12 mouse cellular contexts compared by ENCODE assay signal in genomic region chr3:82061402-82062180, GRCm38 (mm10). TPM values are rescaled to one million over a fixed set of nuclear protein-coding genes. Genes with fewer than 3 reads are reported as not detected.
DNase-seq lines count a peak whose midpoint lies in the region; ATAC-seq lines count a peak whose summit lies in the region.
"Had no signal": no experiment of that assay in that cellular context is flagged by ENCODE, and none has a peak within 500 bp of the region (broad histone marks: within the 10 kb centered on the region; RNA-seq: fewer than 3 reads in every experiment).

No protein-coding gene starts in this region.

- no peak overlapping the region for H3K9ac ChIP-seq in kidney, embryonic 14.5 days (ENCODE audit: low read depth, low read length)
- no peak overlapping the region for H3K9ac ChIP-seq in liver, embryonic 12.5 days
- no peak overlapping the region for H3K9ac ChIP-seq in forebrain, embryonic 12.5 days
- H3K9ac ChIP-seq: embryonic facial prominence, embryonic 13.5 days had no signal

- 28% methylated on average over 9 of the region's 9 CpGs for WGBS in kidney, embryonic 14.5 days
- WGBS in liver, embryonic 12.5 days (ENCODE audit: insufficient replicate concordance): 25% methylated on average over 9 of the region's 9 CpGs
- 56% methylated on average over 9 of the region's 9 CpGs for WGBS in forebrain, embryonic 12.5 days

- H3K9me3 ChIP-seq in kidney, embryonic 14.5 days (ENCODE audit: control insufficient read depth, low read length): no peaks in the 10 kb centered on the region
- no peaks in the 10 kb centered on the region for H3K9me3 ChIP-seq in liver, embryonic 12.5 days (replicated peaks)
- H3K9me3 ChIP-seq in forebrain, embryonic 12.5 days: no peaks in the 10 kb centered on the region
- H3K9me3 ChIP-seq: embryonic facial prominence, embryonic 13.5 days had no signal

- ATAC-seq in kidney, embryonic 14.5 days (ENCODE audit: low FRiP score, low TSS enrichment): peak; percentile 69
- peak; percentile 77 for ATAC-seq in liver, embryonic 12.5 days
- no peak for ATAC-seq in forebrain, embryonic 12.5 days (ENCODE audit: low FRiP score)

- no peaks in the 10 kb centered on the region for H3K4me1 ChIP-seq in kidney, embryonic 14.5 days (ENCODE audit: control insufficient read depth, insufficient read depth, low read length)
- H3K4me1 ChIP-seq in liver, embryonic 12.5 days: peaks cover 16% of the 10 kb centered on the region; the same call in 1 of the 2 replicates
- H3K4me1 ChIP-seq in forebrain, embryonic 12.5 days: no peaks in the 10 kb centered on the region

- no peaks in the 10 kb centered on the region for H3K27me3 ChIP-seq in kidney, embryonic 14.5 days (ENCODE audit: control insufficient read depth, insufficient read depth, low read length)
- H3K27me3 ChIP-seq in liver, embryonic 12.5 days (replicated peaks): no peaks in the 10 kb centered on the region
- H3K27me3 ChIP-seq in forebrain, embryonic 12.5 days: no peaks in the 10 kb centered on the region
- H3K27me3 ChIP-seq: embryonic facial prominence, embryonic 13.5 days had no signal

- no peak for DNase-seq in kidney, postnatal 25 days
- peak; percentile 9 for DNase-seq in ES-CJ7 (ENCODE audit: low read depth, low spot score)
- peak; percentile 3 for DNase-seq in MEL-GATA-1-ER (ENCODE audit: extremely low read depth, low read depth)
- DNase-seq in thymus, postnatal 4 days: no peak
- no peak for DNase-seq in adrenal gland, postnatal 10 days
- DNase-seq: cerebellum, adult 18-20 months; gastrocnemius, adult 2 months; kidney, postnatal 14 days had no signal

- H3K27ac ChIP-seq in kidney, embryonic 14.5 days (ENCODE audit: low read depth, low read length): peak overlapping the region; percentile 25; the same call in 1 of the 2 replicates
- 0 out of 2 replicates have a peak overlapping the region, but pooled peaks have one; percentile 22 for H3K27ac ChIP-seq in liver, embryonic 12.5 days
- no peak overlapping the region for H3K27ac ChIP-seq in forebrain, embryonic 12.5 days
- H3K27ac ChIP-seq: embryonic facial prominence, embryonic 13.5 days; gastrocnemius, adult 2 months had no signal

- no peak overlapping the region for H3K4me3 ChIP-seq in kidney, embryonic 14.5 days (ENCODE audit: low read length)
- no peak overlapping the region for H3K4me3 ChIP-seq in liver, embryonic 12.5 days
- no peak overlapping the region for H3K4me3 ChIP-seq in forebrain, embryonic 12.5 days (replicated peaks)
- H3K4me3 ChIP-seq: embryonic facial prominence, embryonic 13.5 days; gastrocnemius, adult 2 months had no signal

- H3K4me2 ChIP-seq in kidney, embryonic 14.5 days (replicated peaks; ENCODE audit: low read depth, low read length): no peak overlapping the region
- H3K4me2 ChIP-seq in liver, embryonic 12.5 days: no peak overlapping the region
- no peak overlapping the region for H3K4me2 ChIP-seq in forebrain, embryonic 12.5 days
- H3K4me2 ChIP-seq: embryonic facial prominence, embryonic 13.5 days had no signal

- H3K36me3 ChIP-seq in kidney, embryonic 14.5 days (ENCODE audit: control insufficient read depth, insufficient read depth, low read length): no peaks in the 10 kb centered on the region
- no peaks in the 10 kb centered on the region for H3K36me3 ChIP-seq in liver, embryonic 12.5 days
- H3K36me3 ChIP-seq in forebrain, embryonic 12.5 days (replicated peaks): no peaks in the 10 kb centered on the region
- H3K36me3 ChIP-seq: embryonic facial prominence, embryonic 13.5 days had no signal

RNA-seq across cellular contexts. Expression of gene Gucy1b1, which starts 12.9 kb away (rescaled TPM):
- polyA plus RNA-seq in kidney, embryonic 14.5 days (2014; fragmentation: Nextera tagmentation; extraction: Ambion mirVana): 19.4 and 35.4 TPM in 2 replicates
- 14.1 and 14.7 TPM in 2 replicates for polyA plus RNA-seq in liver, embryonic 12.5 days (2016; fragmentation: Nextera tagmentation; extraction: Ambion mirVana)
- 12.1 and 12.6 TPM in 2 replicates for polyA plus RNA-seq in forebrain, embryonic 12.5 days (2016; fragmentation: Nextera tagmentation; extraction: Ambion mirVana)
- total RNA-seq in adrenal gland, postnatal 10 days (2021): 10 to 100 TPM; 15.5 to 17.1 TPM

Comparison
In these comparisons a context has a peak if more than half of its experiments do, and no peak if none do; other contexts are left out.
1. DNase-seq: peak in ES-CJ7 (single experiment) and MEL-GATA-1-ER (single experiment); none in kidney, postnatal 25 days (0 of 2), thymus, postnatal 4 days (single experiment) and adrenal gland, postnatal 10 days (single experiment).